Mouse (Mus musculus) ES-E14 (cell line): ENCODE results near the gene Henmt1. TPM values are rescaled to one million over a fixed set of nuclear protein-coding genes. Genes with fewer than 3 reads are reported as not detected.

ENCODE experiments used
- DNase-seq: peaks from one replicate; pipeline ENCODE4 v3.0.0-alpha.2; 2013; ENCODE audit warnings: low read depth, low spot score
- H3K27ac ChIP-seq: 2 replicates; pipeline ENCODE4 v1.5.1; 2012; ENCODE audit warnings: low read depth, mild to moderate bottlenecking, low read length, moderate library complexity, mixed read lengths; ENCODE audit not compliant: poor library complexity, insufficient read depth, severe bottlenecking
- H3K36me3 ChIP-seq: 2 replicates; pipeline ENCODE4 v1.6.1; 2012; ENCODE audit warnings: mild to moderate bottlenecking, low read length, moderate library complexity, mixed read lengths; ENCODE audit not compliant: control insufficient read depth, poor library complexity, insufficient read depth, severe bottlenecking
- H3K4me1 ChIP-seq, 2 experiments: fragments of 150-350 bp in 1 of 2; sonication (generic) in 1 of 2; 2 replicates each; pipeline ENCODE4 v1.6.1; 2012; ENCODE audit warnings: low read length in 2 of 2, mild to moderate bottlenecking in 1 of 2, mixed read lengths in 1 of 2; ENCODE audit not compliant: control insufficient read depth in 2 of 2, insufficient read depth in 2 of 2, poor library complexity in 1 of 2
- H3K4me3 ChIP-seq, 2 experiments: fragments of 150-350 bp in 1 of 2; sonication (generic) in 1 of 2; 2 replicates each; pipeline ENCODE4 v1.5.1; 2012; ENCODE audit warnings: low read length in 2 of 2, low read depth in 1 of 2, mild to moderate bottlenecking in 1 of 2, mixed read lengths in 1 of 2; ENCODE audit not compliant: insufficient read depth in 1 of 2, poor library complexity in 1 of 2, severe bottlenecking in 1 of 2
- H3K9ac ChIP-seq: 2 replicates; pipeline ENCODE4 v1.6.1; 2012; ENCODE audit warnings: low read depth, mild to moderate bottlenecking, low read length, mixed read lengths; ENCODE audit not compliant: poor library complexity, insufficient read depth, severe bottlenecking
- H3K9me3 ChIP-seq: fragments of 150-350 bp; sonication (generic); 2 replicates; pipeline ENCODE4 v1.6.1; 2012; ENCODE audit warnings: low read depth, mild to moderate bottlenecking, low read length; ENCODE audit not compliant: control insufficient read depth, insufficient read depth
- CHD2 ChIP-seq: IDR thresholded peaks from 2 replicates; pipeline ENCODE4 v1.6.1; 2014; ENCODE audit warnings: mild to moderate bottlenecking, low read depth, low read length, inconsistent platforms
- HCFC1 ChIP-seq: IDR thresholded peaks from 2 replicates; pipeline ENCODE4 v1.6.1; 2012; ENCODE audit warnings: low read length, inconsistent platforms, borderline replicate concordance; ENCODE audit not compliant: insufficient read depth
- MAFK ChIP-seq: IDR thresholded peaks from 2 replicates; pipeline ENCODE4 v1.6.1; 2014; ENCODE audit warnings: mild to moderate bottlenecking, low read depth, low read length, inconsistent platforms; ENCODE audit not compliant: insufficient read depth
- ZC3H11A ChIP-seq: IDR thresholded peaks from 2 replicates; pipeline ENCODE4 v1.6.1; 2012; ENCODE audit warnings: low read depth, mild to moderate bottlenecking, inconsistent platforms, low read length, borderline replicate concordance
- ZNF384 ChIP-seq: IDR thresholded peaks from 2 replicates; pipeline ENCODE4 v1.6.1; 2012; ENCODE audit warnings: low read depth, low read length, inconsistent platforms
- in situ Hi-C, 2 experiments: fragments of 600-800 bp; cut with MboI; formaldehyde crosslinking; loops; one replicate each; pipeline ENCODE4 v1.15.1; 2025; ENCODE audit warnings: low sequenced_read_pairs in 2 of 2, inconsistent platforms in 1 of 2; ENCODE audit not compliant: unreplicated experiment in 2 of 2
- total RNA-seq: library from RNA; depleted of rRNA; stranded (reverse); fragments of 300-350 nt; gene quantifications from 2 replicates; pipeline ENCODE4 v1.2.3, GENCODE M21; 2012

The Henmt1 gene
- total RNA-seq, 1 experiment = 1.7 TPM

DNA sequence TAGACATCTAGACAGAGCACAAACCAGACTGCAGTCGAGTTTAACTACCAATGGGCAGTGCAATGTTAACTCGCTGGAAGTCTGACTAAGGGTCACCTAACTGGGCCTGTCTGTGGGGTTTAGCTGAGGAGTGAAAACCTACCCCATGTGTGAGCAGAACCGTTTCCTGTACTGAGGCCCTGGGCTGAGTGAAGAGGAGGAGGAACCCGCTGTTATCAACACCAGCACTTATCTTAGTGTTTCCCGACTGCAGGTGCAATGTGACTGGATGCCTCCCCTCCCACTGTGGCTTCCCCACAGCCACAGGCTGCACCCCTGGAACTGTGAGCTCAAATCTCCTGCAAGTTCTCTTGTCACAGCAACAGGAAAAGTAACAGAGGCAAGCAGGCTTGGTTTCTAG, 44.3 kb downstream of the Henmt1 start:
- DNase-seq = no peak
- Histone ChIP-seq H3K4me3 (no peak overlapping the region), H3K36me3 (no peaks in the 10 kb centered on the region; the same call in 1 of the 2 replicates), H3K4me1 (no peaks in the 10 kb centered on the region), H3K9me3 (no peaks in the 10 kb centered on the region), H3K27ac (no peak overlapping the region), H3K9ac (no peak overlapping the region)
- TF ChIP-seq ZC3H11A (no peak), HCFC1 (no peak), ZNF384 (no peak), CHD2 (no peak), MAFK (no peak)
- in situ Hi-C loops = no loop called here

DNA sequence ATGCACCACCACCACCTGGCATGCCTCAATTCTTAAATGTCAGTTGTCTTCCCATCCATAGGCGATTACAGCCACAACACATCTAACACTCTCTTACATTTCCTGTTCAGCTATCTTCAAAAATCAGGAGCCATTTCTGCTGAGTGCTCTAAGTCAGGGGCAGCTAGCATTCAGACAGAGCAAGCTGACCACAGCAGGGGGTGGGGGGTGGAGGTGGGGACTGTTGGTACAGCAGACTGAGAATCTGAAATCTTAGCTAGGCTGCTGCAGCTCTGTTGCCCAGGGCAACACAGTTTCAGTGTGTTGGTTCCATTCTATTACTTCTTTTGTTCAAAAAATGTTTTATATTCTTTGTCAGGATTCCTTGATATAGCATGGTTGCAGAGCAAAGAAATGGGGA, 46.9 kb downstream of the Henmt1 start:
- Histone ChIP-seq H3K9ac (no peak overlapping the region), H3K4me3 (no peak overlapping the region), H3K36me3 (no peaks in the 10 kb centered on the region), H3K9me3 (no peaks in the 10 kb centered on the region), H3K27ac (no peak overlapping the region), H3K4me1 (no peaks in the 10 kb centered on the region)
- TF ChIP-seq HCFC1 = no peak
- TF ChIP-seq ZC3H11A = no peak
- TF ChIP-seq MAFK = no peak
- no peak for TF ChIP-seq CHD2
- no peak for TF ChIP-seq ZNF384
- in situ Hi-C loops = no loop called here
- DNase-seq = no peak

DNA sequence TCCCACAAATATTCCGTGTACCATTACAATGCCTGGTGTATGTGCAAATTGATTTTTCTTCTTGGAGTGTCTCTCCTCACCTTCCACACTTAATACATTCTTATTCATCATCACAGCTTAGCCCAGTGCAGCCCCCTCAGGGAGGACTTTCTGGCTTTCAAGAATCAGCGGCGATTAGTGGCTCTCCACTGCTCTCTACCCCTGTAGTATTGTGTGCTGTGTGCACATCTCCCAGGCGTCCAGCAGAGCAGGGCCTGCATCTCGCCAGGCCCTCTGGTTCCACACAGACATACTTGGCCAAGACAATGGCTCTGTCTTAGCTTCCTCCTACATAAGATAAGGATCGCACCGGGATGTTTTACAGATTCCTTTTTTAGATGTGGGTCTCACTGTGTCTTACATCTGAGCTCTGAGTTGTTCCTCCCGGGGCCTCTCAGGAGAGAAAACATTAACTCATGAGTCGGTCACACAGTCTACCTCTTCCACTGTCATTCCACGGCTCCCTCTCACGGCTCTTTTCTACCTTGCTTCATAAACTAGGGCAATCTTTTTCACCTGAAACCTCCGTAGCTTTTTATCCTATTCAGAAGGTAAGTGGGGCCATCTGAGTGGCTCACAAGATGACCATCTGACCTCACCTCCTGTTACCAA, 47.5 kb downstream of the Henmt1 start:
- no peak overlapping the region for H3K9ac ChIP-seq
- no peak overlapping the region for H3K27ac ChIP-seq
- no peak overlapping the region for H3K4me3 ChIP-seq
- no peaks in the 10 kb centered on the region for H3K36me3 ChIP-seq
- H3K4me1 ChIP-seq = no peaks in the 10 kb centered on the region
- TF ChIP-seq CHD2 (no peak), MAFK (no peak), HCFC1 (no peak), ZNF384 (no peak), ZC3H11A (no peak)
- H3K9me3 ChIP-seq = no peaks in the 10 kb centered on the region
- DNase-seq = no peak
- in situ Hi-C loops = no loop called here

DNA sequence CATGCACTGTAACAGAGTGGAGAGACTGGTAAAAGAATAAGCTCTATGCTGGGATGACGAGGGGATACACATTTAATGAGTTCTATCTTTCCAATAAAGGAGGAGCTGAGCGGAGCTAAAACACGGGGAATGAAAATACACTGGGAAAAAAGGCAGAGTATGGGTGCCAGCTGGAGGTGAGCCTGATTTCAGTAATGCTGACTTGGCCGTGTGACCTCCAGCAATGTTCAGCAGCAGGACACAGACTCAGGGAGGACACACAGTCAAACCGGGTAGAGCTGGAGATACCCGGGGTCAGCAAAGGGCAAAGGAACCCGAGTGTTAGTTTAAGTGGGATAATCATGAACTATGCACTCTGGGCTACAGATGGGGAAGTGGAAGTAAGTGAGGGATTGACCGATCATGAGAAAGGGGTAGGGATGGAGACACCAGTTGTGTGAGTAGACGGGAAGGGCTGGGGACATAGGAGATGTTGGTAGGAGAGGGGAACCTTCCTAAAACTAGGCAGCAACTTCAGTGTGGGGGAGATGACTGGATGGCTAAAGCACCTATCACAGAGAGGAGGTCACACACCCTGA, 50.4 kb downstream of the Henmt1 start:
- H3K9ac ChIP-seq = no peak overlapping the region
- in situ Hi-C loops = no loop called here
- H3K4me1 ChIP-seq = no peaks in the 10 kb centered on the region
- H3K36me3 ChIP-seq = no peaks in the 10 kb centered on the region
- no peaks in the 10 kb centered on the region for H3K9me3 ChIP-seq
- H3K4me3 ChIP-seq = no peak overlapping the region
- DNase-seq = no peak
- H3K27ac ChIP-seq = no peak overlapping the region
- TF ChIP-seq ZNF384 (no peak), CHD2 (no peak), ZC3H11A (no peak), MAFK (no peak), HCFC1 (no peak)
